In the genomic region with DNA sequence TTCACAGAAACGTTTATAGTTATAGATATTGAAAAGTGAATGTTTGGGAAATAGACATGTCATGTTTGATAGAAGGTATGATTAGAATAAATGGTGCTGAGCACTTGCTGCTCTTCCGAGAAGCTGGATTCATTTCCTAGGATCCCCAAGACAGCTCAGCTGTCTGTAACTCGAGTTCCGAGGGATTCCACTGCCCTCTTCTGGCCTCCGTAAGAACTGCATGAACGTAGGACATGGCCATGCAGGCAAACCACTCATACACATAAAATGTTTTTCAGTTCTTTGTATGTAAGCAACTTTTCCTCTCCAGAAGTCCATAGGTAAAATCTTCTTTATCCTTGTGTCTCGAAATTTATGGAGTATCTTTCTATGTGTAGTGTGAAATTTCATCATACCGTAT, we compare ENCODE assay signal across 8 mouse cellular contexts. TPM values are rescaled to one million over a fixed set of nuclear protein-coding genes. Genes with fewer than 3 reads are reported as not detected.
DNase-seq lines count a peak whose midpoint lies in the region; ATAC-seq lines count a peak whose summit lies in the region.

No protein-coding gene starts in this region.

- H3K4me1 ChIP-seq in hindbrain, embryonic 10.5 days (replicated peaks) = no peaks in the 10 kb centered on the region
- H3K4me1 ChIP-seq in hindbrain, embryonic 12.5 days = no peaks in the 10 kb centered on the region
- H3K4me1 ChIP-seq in embryonic facial prominence, embryonic 11.5 days (ENCODE audit: control insufficient read depth, insufficient read depth, low read length) = no peaks in the 10 kb centered on the region
- H3K4me1 ChIP-seq in heart, embryonic 10.5 days = no peaks in the 10 kb centered on the region

- no peaks in the 10 kb centered on the region for H3K9me3 ChIP-seq in hindbrain, embryonic 10.5 days
- no peaks in the 10 kb centered on the region for H3K9me3 ChIP-seq in hindbrain, embryonic 12.5 days (replicated peaks)
- H3K9me3 ChIP-seq in embryonic facial prominence, embryonic 11.5 days (replicated peaks; ENCODE audit: control insufficient read depth, low read length) = no peaks in the 10 kb centered on the region
- no peaks in the 10 kb centered on the region for H3K9me3 ChIP-seq in heart, embryonic 10.5 days

- H3K27ac ChIP-seq in hindbrain, embryonic 10.5 days = no peak overlapping the region
- no peak overlapping the region for H3K27ac ChIP-seq in hindbrain, embryonic 12.5 days
- H3K27ac ChIP-seq in embryonic facial prominence, embryonic 11.5 days (replicated peaks; ENCODE audit: low read depth, low read length) = no peak overlapping the region
- H3K27ac ChIP-seq in heart, embryonic 10.5 days = no peak overlapping the region

- H3K36me3 ChIP-seq in hindbrain, embryonic 10.5 days = peaks cover 8% of the 10 kb centered on the region; the same call in 1 of the 2 replicates
- H3K36me3 ChIP-seq in hindbrain, embryonic 12.5 days = no peaks in the 10 kb centered on the region
- no peaks in the 10 kb centered on the region for H3K36me3 ChIP-seq in embryonic facial prominence, embryonic 11.5 days (replicated peaks; ENCODE audit: control insufficient read depth, insufficient read depth, low read depth, low read length)
- peaks cover 4% of the 10 kb centered on the region; the same call in 1 of the 2 replicates for H3K36me3 ChIP-seq in heart, embryonic 10.5 days

- DNase-seq in hindbrain, embryonic 10.5 days (ENCODE audit: low spot score) = peak; percentile 51
- DNase-seq in adrenal gland, postnatal 25 days = peak; percentile 62
- DNase-seq in embryonic facial prominence, embryonic 11.5 days (ENCODE audit: low spot score) = peak; percentile 71
- peak; percentile 76 for DNase-seq in heart, embryonic 10.5 days (ENCODE audit: low spot score)
- DNase-seq in layer of hippocampus, postnatal 25 days (ENCODE audit: extremely low spot score in 1 of 2, low spot score in 1 of 2) = peak; percentile 36 to 76
- peak; percentile 69 for DNase-seq in mesoderm, embryonic 11.5 days (ENCODE audit: low read depth, low spot score)
- DNase-seq in telencephalon, adult 2 months (ENCODE audit: low read depth, low spot score) = peak; percentile 13

- H3K4me3 ChIP-seq in hindbrain, embryonic 10.5 days = no peak overlapping the region
- no peak overlapping the region for H3K4me3 ChIP-seq in hindbrain, embryonic 12.5 days
- no peak overlapping the region for H3K4me3 ChIP-seq in embryonic facial prominence, embryonic 11.5 days (ENCODE audit: low read depth, low read length)
- H3K4me3 ChIP-seq in heart, embryonic 10.5 days = no peak overlapping the region

- no peak overlapping the region for H3K9ac ChIP-seq in hindbrain, embryonic 12.5 days
- H3K9ac ChIP-seq in embryonic facial prominence, embryonic 11.5 days (replicated peaks; ENCODE audit: low read length) = no peak overlapping the region

- H3K27me3 ChIP-seq in hindbrain, embryonic 10.5 days (ENCODE audit: insufficient read depth, poor library complexity, severe bottlenecking) = no peaks in the 10 kb centered on the region
- H3K27me3 ChIP-seq in hindbrain, embryonic 12.5 days = no peaks in the 10 kb centered on the region
- no peaks in the 10 kb centered on the region for H3K27me3 ChIP-seq in embryonic facial prominence, embryonic 11.5 days (ENCODE audit: control insufficient read depth, insufficient read depth, low read length)
- H3K27me3 ChIP-seq in heart, embryonic 10.5 days (ENCODE audit: insufficient read depth, poor library complexity, severe bottlenecking) = no peaks in the 10 kb centered on the region

- no peak overlapping the region for H3K4me2 ChIP-seq in hindbrain, embryonic 12.5 days (replicated peaks)
- H3K4me2 ChIP-seq in embryonic facial prominence, embryonic 11.5 days (ENCODE audit: low read depth, low read length) = no peak overlapping the region

- no peak for ATAC-seq in hindbrain, embryonic 12.5 days (ENCODE audit: low FRiP score)
- ATAC-seq in embryonic facial prominence, embryonic 11.5 days (replicated peaks; ENCODE audit: insufficient number of reproducible peaks, low FRiP score, low TSS enrichment, low read depth) = no peak

- WGBS in hindbrain, embryonic 10.5 days = 32% methylated on average over 8 of the region's 8 CpGs
- 28% methylated on average over 8 of the region's 8 CpGs for WGBS in hindbrain, embryonic 12.5 days
- 26% methylated on average over 8 of the region's 8 CpGs for WGBS in embryonic facial prominence, embryonic 11.5 days
- 22% methylated on average over 8 of the region's 8 CpGs for WGBS in heart, embryonic 10.5 days

RNA-seq across cellular contexts. Expression of a gene that starts 50.6 kb away (rescaled TPM):
- 154 and 156 TPM in 2 replicates for polyA plus RNA-seq in hindbrain, embryonic 10.5 days (2016; fragmentation: Nextera tagmentation; extraction: Ambion mirVana)
- 129 and 131 TPM in 2 replicates for polyA plus RNA-seq in hindbrain, embryonic 12.5 days (2016; fragmentation: Nextera tagmentation; extraction: Ambion mirVana)
- total RNA-seq in adrenal gland, postnatal 25 days (2021) = 87.1 and 112 TPM in 2 replicates
- 151 and 165 TPM in 2 replicates for polyA plus RNA-seq in embryonic facial prominence, embryonic 11.5 days (2014; fragmentation: Nextera tagmentation; extraction: Ambion mirVana)
- 119 and 125 TPM in 2 replicates for polyA plus RNA-seq in heart, embryonic 10.5 days (2016; fragmentation: Nextera tagmentation; extraction: Ambion mirVana)
- 100 to 1,000 TPM; 124 to 136 TPM for total RNA-seq in layer of hippocampus, postnatal 25 days (2021)

Comparison
In these comparisons a context has a peak if more than half of its experiments do, and no peak if none do; other contexts are left out.
1. DNase-seq: peak in every context shown above with its lines; median percentile 76 in heart, embryonic 10.5 days; 71 in embryonic facial prominence, embryonic 11.5 days; 69 in mesoderm, embryonic 11.5 days; 62 in adrenal gland, postnatal 25 days; 56 in layer of hippocampus, postnatal 25 days; 51 in hindbrain, embryonic 10.5 days; 13 in telencephalon, adult 2 months.